Mouse (Mus musculus): Measurements from ENCODE around the gene Mipol1. TPM values are rescaled to one million over a fixed set of nuclear protein-coding genes. Genes with fewer than 3 reads are reported as not detected.

The Mipol1 gene
- total and polyA plus RNA-seq, 3 experiments = 1.3 to 4.5 (median 4.1) TPM

GRCm38 (mm10) chr12:57542746-57543626 is 312.8 kb downstream of the Mipol1 start:
- no peak overlapping the region for H3K4me3 ChIP-seq
- H3K9ac ChIP-seq (ENCODE audit: low read depth, low read length) = no peak overlapping the region
- WGBS = 6% methylated on average over 63 of the region's 63 CpGs
- H3K27me3 ChIP-seq (ENCODE audit: control insufficient read depth, insufficient read depth, low read length) = peaks cover 41% of the 10 kb centered on the region
- no peaks in the 10 kb centered on the region for H3K36me3 ChIP-seq (ENCODE audit: control insufficient read depth, insufficient read depth, low read length)
- intact Hi-C loops (cut with DNase I) = loop anchor here (5.0 kb wide), 1 partner anchor 856 kb away; no protein-coding TSS in a partner anchor
- TF ChIP-seq POLR2A (IDR thresholded peaks at IDR 0.05; ENCODE audit: insufficient read depth, low read depth, low read length) = no peak
- no peak for TF ChIP-seq EP300 (IDR thresholded peaks at IDR 0.05; ENCODE audit: insufficient read depth, low read depth, low read length)
- TF ChIP-seq CTCF (IDR thresholded peaks at IDR 0.05) = no peak
- no peak overlapping the region for H3K27ac ChIP-seq
- H3K4me1 ChIP-seq (ENCODE audit: control insufficient read depth, insufficient read depth, low read length) = no peaks in the 10 kb centered on the region
- no peak for DNase-seq
- H3K79me2 ChIP-seq (replicated peaks; ENCODE audit: control insufficient read depth, insufficient read depth, low read length) = no peaks in the 10 kb centered on the region

DNA sequence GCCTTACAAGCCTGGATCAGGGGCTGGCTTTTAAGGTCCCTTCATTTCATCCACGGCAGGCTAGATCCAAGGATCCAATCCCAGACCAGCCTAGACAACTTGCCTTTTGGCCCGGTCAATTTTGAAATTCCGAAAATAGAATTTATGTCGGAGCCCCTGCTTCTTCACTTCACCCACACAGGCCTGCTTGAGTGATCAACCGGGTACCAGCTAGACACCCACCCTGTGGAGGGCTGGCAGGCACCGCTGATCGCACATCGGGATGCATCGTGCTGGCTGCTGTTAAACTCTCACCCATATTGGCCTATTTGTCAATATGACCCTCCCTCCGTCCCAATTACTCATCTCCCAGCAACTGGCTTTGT is 313.4 kb downstream of the Mipol1 start:
- Histone ChIP-seq H3K9ac (ENCODE audit: low read depth, low read length) (no peak overlapping the region), H3K27me3 (ENCODE audit: control insufficient read depth, insufficient read depth, low read length) (peaks cover 42% of the 10 kb centered on the region)
- WGBS = 6% methylated on average over 10 of the region's 10 CpGs

DNA sequence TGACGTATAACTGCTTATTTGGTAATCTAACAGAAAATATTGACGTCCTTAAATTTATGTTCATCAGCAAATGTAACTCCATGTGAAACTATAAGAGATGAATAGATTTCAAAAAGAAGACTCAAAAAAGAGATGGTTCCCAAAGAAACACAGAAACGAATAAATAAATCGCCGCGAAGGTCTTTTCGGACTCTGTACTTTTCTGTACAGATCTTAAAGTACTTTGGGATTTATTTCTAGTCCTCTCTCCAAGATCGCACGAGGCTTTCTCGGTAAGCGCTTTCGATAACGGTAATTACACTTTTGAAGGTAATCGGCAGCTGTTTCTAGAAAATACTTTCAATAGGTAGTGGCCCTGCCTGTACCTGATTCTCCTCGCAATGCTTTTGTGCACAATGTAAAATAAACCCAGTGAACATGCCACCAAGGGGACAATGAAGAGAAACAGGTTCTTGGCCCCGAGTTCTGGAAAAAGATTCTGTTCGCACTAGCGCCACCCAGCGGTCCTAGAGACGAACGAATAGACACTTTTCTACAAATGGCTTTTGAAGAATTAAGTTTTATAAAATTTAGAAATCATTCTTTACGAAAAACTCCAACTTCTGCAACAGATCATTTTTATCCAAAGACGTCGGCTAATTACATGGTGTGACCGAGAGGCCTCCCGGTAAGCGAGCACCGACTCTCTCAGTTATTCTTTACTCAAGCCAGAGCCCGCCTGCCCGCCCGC is 314.6 kb downstream of the Mipol1 start:
- Histone ChIP-seq H3K79me2 (replicated peaks; ENCODE audit: control insufficient read depth, insufficient read depth, low read length) (no peaks in the 10 kb centered on the region), H3K27me3 (ENCODE audit: control insufficient read depth, insufficient read depth, low read length) (peaks cover 42% of the 10 kb centered on the region), H3K9ac (ENCODE audit: low read depth, low read length) (no peak overlapping the region), H3K36me3 (ENCODE audit: control insufficient read depth, insufficient read depth, low read length) (no peaks in the 10 kb centered on the region), H3K4me1 (ENCODE audit: control insufficient read depth, insufficient read depth, low read length) (no peaks in the 10 kb centered on the region), H3K27ac (no peak overlapping the region), H3K4me3 (peak overlapping the region; percentile 36)
- peak in 1 of 2 experiments; percentile 27 for DNase-seq
- intact Hi-C loops (cut with DNase I) = loop anchor here (5.0 kb wide), 2 partner anchors 263 to 858 kb away; no protein-coding TSS in a partner anchor
- TF ChIP-seq CTCF (IDR thresholded peaks at IDR 0.05) (peak; percentile 71), EP300 (IDR thresholded peaks at IDR 0.05; ENCODE audit: insufficient read depth, low read depth, low read length) (no peak)
- WGBS = 3% methylated on average over 31 of the region's 31 CpGs

More for the DNA sequence above, 313.4 kb downstream of the Mipol1 start:
- Histone ChIP-seq H3K27ac (no peak overlapping the region), H3K4me1 (ENCODE audit: control insufficient read depth, insufficient read depth, low read length) (no peaks in the 10 kb centered on the region), H3K36me3 (ENCODE audit: control insufficient read depth, insufficient read depth, low read length) (no peaks in the 10 kb centered on the region), H3K79me2 (replicated peaks; ENCODE audit: control insufficient read depth, insufficient read depth, low read length) (no peaks in the 10 kb centered on the region), H3K4me3 (no peak overlapping the region)
- no peak for TF ChIP-seq EP300 (IDR thresholded peaks at IDR 0.05; ENCODE audit: insufficient read depth, low read depth, low read length)
- TF ChIP-seq CTCF (IDR thresholded peaks at IDR 0.05) = no peak
- no peak for TF ChIP-seq POLR2A (IDR thresholded peaks at IDR 0.05; ENCODE audit: insufficient read depth, low read depth, low read length)
- intact Hi-C loops (cut with DNase I) = loop anchor here (5.0 kb wide), 1 partner anchor 856 kb away; no protein-coding TSS in a partner anchor
- no peak for DNase-seq

DNA sequence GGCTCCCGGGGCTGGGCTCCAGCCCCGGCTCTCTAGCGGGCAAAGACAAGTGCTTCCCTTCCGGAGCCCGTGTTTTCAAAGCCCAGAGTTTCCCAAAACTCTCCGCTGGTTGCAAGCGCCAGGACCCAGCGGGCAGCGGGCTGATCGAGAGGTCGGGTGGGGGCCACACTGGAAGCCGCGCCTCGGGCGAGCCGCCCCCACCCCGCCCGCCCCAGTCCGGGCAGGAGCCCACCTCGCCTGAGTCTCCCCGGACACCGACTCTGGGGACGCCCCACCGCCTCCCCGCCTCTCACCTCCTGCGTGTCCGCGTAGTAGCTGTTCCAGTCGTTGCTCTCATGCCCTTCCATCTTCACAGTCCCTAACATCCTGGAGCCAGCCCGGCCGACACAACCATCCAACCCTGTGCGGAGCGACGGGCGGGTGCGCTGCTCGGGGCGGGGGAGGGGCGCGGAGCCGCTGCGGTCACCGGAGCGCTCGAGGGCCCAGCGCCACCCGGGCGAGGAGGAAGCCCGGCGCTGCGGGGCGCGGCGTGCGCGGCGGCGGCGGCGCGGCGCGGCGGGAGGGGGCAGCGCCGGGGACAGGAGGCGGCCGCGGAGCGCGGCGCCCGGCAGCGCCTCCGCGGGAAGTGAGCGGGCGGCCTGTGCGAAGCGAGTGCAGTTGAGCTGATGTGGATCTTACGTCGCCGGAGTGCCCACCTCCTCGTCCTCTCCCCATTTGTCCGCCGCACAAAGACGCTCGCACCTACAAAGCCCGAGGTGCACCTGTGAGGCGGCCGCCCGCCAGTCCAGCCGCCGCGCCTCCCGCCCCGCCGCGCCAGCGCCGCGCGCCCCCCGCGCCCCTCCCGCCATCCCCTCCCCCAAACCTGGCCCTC is 315.4 kb downstream of the Mipol1 start:
- Histone ChIP-seq H3K9ac (ENCODE audit: low read depth, low read length) (no peak overlapping the region), H3K36me3 (ENCODE audit: control insufficient read depth, insufficient read depth, low read length) (no peaks in the 10 kb centered on the region), H3K4me1 (ENCODE audit: control insufficient read depth, insufficient read depth, low read length) (no peaks in the 10 kb centered on the region), H3K4me3 (peak overlapping the region; percentile 36), H3K27ac (no peak overlapping the region), H3K27me3 (ENCODE audit: control insufficient read depth, insufficient read depth, low read length) (peaks cover 42% of the 10 kb centered on the region), H3K79me2 (replicated peaks; ENCODE audit: control insufficient read depth, insufficient read depth, low read length) (no peaks in the 10 kb centered on the region)
- peak; percentile 22 to 47 for DNase-seq
- TF ChIP-seq EP300 (IDR thresholded peaks at IDR 0.05; ENCODE audit: insufficient read depth, low read depth, low read length) = no peak
- intact Hi-C loops (cut with DNase I) = loop anchor here (5.0 kb wide), 1 partner anchor 263 kb away; no protein-coding TSS in a partner anchor
- WGBS = under 1% methylated on average over 94 of the region's 106 CpGs

Other genes with a start within 250 kb of the Mipol1 start
- gene Slc25a21, start 33.0 kb upstream of the Mipol1 start, total RNA-seq (2021) = under 1 TPM; 0.34 to 0.66 TPM
- 0.06 TPM in 1 of 2 replicates, not detected in the other for gene Slc25a21, start 33.0 kb upstream of the Mipol1 start, polyA plus RNA-seq (2012; rRNA removed)
- gene Prps1l3, start within 50 bp of the Mipol1 start, total RNA-seq (2021) = 10 to 100 TPM; 18.5 to 20.4 TPM
- 5.8 and 13.1 TPM in 2 replicates for gene Prps1l3, start within 50 bp of the Mipol1 start, polyA plus RNA-seq (2012; rRNA removed)

All from heart, adult 2 months (tissue).